Mouse (Mus musculus) T-cell, adult 2 months (primary cell): ENCODE measurements around the gene Acadm.

Experiments used
- DNase-seq: peaks from one replicate; pipeline ENCODE4 v3.0.0; 2022; ENCODE audit warnings: low spot score

The Acadm gene

DNA sequence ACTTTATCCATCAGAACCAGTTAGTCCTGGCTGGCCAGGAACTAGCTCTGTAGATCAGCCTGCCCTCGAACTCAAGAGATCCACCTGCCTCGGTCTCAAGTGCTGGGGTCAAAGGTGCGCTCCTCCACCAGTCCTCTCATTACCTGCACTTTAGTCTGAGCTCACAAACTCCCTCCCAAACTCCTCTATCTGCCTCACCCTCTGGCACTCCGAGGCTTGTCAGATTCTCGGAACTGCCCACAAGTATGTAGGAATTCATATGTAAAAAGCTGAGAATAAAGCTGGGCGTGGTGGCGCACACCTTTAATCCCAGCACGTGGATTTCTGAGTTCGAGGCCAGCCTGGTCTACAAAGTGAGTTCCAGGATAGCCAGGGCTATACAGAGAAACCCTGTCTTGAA is 3.9 kb downstream of the Acadm start:
- no peak for DNase-seq

GRCm38 (mm10) chr3:153940021-153940420 is 4.4 kb downstream of the Acadm start:
- no peak for DNase-seq

DNA sequence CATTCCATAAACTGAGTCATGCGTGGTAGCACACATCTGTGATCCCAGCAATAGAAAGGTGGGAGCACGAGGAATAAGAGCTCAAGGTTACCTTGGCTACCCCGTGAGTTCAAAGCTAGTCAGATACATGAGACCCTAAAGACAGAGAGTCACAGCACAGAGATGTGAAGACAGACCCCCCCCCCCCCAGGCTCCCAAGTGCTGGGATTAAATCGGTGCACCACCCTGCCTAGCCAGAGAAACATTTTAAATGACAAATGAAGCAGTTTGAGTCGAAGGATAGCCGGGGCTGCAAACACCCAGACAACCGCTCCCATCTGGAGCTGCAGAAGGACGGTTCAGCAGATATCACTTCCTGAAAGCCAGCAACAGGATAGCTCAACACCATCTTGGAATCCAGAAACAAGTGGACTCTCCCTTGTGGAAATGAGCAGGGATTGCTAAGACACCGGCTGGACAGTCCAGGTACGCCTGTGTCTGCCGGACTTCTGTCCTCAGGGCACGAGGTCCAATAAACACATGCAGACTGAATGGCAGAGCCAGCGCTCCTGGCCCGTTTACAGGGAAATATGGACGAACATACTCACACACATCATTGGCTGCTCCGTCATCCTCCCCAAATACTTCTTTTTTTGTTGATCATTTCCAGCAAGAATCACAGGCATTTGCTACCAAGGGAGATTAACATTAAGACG is 7.2 kb downstream of the Acadm start:
- DNase-seq = no peak

DNA sequence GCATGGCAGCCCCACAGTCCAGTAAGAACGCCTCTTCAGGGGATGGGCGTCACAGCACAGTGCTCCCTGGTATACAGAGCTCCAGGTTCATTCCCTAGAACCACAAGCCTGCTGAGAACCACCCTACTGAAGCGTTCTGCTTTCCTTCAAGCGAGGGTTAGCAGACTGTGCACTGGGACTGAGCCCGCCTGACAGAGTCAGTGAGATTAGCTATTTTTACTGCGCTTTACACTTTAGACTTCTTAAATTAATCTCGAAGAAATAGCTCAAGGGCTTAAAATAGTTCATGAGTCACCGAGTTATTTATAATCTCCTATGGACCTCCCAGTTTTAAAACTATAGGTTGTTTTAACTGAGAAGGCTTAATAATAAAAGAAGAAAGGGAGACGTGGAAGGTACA is 8.6 kb downstream of the Acadm start:
- DNase-seq = no peak

- no peak for DNase-seq
These were observed 12.0 kb downstream of the Acadm start for GRCm38 (mm10) chr3:153932461-153932860.

GRCm38 (mm10) chr3:153929526-153929925 is 14.9 kb downstream of the Acadm start:
- DNase-seq = peak; percentile 11

DNA sequence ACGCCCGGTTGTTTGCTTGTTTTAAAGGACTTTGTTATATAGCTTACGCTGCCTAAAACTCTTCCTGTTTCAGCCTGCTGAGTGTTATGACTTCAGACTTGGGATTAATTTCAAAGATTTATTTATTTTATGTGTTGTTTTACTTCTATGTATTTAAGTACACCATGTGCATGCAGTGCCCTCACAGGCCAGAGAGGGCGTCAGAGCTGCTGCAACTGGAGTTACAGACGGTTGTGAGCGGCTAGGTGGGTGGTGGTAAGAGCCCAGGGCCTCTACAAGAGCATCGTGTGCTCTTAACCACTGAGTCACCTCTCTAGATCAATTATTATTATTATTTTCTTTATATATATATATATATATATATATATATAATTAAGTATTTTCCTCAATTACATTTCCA is 18.1 kb downstream of the Acadm start:
- no peak for DNase-seq

DNA sequence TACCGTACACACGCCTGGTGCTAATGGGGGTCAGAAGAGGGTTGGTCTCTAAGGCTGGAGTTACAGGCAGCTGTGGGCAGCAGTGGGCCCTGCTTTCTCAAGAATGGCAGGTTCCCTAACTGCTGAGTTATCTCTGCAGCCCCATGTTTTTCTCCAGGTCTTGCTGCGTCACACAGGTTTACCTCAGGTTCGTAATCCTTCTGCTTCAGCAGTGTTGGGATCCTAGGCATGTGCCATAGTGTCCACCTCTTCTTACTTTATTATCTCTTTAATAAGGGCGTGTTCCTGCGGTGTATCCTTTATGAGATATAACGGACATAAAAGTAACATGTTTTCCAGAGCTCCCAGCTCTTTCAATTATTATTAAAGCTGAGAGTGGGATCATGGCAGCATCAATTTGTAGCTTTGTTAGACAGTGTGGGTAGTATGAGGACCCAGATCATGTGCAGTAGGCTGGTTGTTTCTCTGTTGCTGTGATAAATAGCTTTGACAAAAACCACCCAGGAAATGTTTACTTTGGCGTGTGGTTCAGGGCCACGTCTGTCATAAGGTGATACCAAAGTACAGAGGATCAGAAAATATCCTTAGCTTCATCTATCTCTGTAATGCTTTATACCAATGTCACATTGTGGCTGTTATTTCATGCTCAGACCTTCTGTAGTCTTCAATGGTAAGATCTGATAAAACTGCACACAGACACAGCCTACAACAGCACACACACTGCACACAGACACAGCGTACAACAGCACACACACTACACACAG is 23.1 kb downstream of the Acadm start:
- DNase-seq = peak; percentile 44

DNA sequence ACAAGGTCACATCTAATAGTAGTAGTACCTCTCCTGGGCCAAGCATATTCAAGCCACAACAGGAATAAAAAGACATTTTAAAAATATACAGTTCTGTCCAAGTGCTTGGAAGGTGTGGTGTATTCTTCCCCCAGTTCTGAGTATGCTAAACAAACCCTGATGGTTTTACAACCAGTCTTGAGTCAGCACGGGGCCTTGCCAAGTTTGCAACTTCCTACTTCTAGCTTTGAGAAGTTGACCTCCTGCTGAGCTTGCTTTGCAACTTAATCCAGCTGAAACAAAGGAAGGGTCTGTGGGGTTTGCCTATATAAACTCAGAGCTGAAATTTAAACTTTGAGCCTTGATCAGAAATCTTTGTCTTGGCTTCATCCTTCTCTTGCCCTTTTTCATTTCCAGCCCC is 27.2 kb downstream of the Acadm start:
- DNase-seq = no peak

DNA sequence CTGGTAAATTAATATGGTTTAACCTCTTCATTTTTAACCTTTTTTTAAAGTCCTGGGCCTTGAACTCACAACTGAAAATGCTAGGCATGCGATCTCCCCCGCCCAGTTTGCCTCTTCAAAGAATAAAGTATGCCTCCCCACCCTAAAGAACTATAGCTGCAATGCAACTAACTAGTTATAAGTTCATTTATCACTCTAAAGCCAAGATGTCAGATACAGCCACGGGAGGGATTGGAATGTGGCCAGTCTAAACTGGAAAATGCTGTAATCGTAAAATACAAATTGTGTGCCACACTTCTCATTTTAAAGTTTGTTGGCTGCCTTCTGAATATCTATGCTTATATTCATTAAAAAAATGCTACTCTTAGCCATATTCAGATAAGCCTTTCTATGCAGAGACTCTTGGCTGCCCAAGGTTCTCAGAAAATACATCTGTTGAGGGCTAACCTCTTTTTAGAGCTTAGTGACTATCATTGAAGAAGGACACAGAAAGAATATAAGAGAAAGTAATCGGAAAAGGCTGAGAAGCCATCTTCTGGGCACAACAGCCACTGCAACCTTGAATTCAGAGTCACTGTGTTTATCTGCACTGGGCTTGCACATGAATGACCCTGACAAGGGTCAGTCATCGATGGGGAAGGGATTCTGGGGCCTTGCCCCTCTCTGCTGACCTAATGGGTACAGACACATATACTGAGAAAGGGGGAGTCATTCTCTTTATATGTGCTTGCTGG is 30.8 kb downstream of the Acadm start:
- DNase-seq = no peak

DNA sequence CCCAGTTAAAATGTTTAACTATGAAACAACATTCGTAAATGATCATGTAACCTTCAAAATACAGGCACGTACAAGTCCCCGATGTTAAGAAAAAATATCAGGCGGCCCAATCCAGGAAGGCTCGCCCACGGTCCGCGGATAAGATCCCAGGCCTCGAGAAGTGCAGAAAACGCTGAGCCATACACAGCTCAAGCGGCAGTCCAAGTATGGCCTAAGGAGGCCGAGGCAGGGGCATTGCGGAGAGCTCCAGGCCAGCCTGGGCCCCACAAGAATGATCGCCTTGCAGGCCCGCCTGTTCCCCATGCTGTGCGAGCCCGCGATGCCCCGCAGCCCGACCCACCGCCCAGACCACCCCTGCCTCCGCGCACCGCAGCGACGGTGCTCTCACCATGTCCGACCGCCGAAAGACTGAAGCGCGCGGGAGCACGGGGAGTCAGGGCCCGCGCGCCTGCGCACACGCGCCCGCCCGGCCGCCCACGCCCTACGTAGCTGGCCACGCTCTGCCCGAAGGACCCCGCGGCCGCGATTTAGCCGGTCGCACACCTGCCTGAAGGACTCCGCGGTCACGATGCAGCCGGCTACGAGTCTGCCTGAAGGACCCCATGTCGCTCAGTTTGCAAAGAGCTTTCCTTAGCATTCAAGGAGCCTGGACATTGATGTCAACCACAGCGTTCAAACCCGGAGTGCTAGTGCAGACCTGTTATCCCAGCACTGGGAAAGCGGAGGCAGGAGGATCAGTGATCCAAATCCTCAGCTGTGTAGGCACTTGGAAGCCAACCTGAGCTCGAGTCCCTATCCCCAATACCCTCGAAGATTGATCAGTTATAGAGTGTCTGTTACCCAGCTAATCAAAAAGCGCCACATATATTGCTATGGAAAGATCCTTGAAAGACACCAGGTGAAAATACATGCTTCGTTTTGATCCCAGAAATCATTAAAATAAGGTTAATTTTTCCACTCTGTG is 31.6 kb downstream of the Acadm start, which contains the start of gene Rabggtb:
Gene Rabggtb (minus strand): TSS at position 464 of the 964 bp plus-strand sequence.
- peak; percentile 93 for DNase-seq

DNA sequence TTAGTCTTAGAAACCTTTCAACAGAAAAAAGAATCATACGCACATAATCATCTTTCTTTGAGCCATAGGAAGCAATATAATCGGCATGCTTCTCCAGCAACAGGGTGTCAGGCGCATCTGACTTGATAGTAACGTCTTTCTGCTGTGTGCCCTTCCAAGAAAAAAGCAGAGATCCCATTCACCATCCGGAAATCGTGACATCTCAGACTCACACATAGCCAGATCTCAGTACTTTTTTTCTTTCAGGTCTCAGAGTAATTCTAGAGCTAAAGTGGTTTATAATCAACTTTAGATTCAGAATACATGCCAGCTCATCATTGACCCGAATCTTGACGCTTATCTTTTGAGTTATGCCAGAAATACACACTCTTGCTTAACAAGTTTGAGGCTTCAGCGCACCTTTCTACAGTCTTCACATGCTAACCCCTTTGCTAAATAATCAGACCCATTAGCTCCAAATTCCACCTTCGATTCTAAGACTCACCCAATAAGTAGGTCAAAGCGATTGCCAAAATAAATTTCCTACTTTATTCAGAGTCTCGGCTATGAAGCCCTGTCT is 32.5 kb downstream of the Acadm start:
- no peak for DNase-seq

DNA sequence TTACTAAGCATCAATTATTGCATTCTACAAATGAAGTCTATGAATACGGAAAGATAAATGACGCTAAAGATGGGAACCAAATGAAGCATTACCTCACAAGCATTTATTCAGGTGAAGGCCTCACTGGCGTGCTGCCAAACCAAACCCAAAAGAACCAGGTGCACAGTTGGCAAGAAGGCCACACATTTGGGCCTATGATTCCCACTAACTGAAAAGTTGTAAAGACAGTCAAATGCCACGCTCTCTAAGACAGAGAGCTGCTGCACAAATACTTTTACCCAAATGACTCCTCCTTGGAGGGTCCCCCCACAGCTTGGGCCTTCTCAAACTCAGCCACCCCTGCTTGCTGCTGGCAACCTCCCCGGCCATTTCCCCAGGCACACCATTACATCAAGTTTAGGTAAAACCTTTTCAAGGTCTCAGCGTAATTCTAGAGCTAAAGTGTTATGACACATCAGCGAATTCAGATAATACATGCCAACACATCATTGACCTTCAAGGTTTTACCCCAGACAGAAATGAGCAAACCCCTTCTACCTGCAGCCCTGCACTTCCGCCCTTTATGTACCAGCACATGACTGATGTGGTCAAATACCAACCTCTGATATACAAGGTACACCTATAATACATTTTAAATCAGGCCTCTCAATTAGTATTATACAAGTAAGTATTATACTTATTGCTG is 33.1 kb downstream of the Acadm start:
- DNase-seq = no peak

- no peak for DNase-seq
These were observed 33.9 kb downstream of the Acadm start for GRCm38 (mm10) chr3:153910489-153910888.

DNA sequence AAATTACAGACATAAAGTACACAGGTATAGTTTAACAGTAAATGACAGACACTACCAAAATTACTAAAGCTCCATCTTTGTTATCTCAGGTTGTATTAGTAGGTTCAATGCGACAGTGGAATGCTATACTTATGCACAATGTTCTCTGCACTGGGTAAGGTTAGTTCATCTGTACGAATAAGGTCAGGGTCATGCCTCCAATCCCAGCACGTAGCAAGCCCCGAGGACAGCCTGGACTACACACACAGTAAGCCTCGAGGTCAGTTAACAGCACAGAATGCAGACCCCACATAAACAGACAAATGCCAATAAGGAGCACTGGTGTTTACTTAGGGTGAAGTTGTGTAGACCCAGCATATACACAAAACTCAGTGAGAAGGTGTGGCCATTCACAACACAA is 35.5 kb downstream of the Acadm start:
- DNase-seq = no peak

- DNase-seq = no peak
These were observed 38.1 kb downstream of the Acadm start, which contains the start of gene Msh4 for GRCm38 (mm10) chr3:153906136-153906871. TSS of gene Msh4 (minus strand) at chr3:153906138.

DNA sequence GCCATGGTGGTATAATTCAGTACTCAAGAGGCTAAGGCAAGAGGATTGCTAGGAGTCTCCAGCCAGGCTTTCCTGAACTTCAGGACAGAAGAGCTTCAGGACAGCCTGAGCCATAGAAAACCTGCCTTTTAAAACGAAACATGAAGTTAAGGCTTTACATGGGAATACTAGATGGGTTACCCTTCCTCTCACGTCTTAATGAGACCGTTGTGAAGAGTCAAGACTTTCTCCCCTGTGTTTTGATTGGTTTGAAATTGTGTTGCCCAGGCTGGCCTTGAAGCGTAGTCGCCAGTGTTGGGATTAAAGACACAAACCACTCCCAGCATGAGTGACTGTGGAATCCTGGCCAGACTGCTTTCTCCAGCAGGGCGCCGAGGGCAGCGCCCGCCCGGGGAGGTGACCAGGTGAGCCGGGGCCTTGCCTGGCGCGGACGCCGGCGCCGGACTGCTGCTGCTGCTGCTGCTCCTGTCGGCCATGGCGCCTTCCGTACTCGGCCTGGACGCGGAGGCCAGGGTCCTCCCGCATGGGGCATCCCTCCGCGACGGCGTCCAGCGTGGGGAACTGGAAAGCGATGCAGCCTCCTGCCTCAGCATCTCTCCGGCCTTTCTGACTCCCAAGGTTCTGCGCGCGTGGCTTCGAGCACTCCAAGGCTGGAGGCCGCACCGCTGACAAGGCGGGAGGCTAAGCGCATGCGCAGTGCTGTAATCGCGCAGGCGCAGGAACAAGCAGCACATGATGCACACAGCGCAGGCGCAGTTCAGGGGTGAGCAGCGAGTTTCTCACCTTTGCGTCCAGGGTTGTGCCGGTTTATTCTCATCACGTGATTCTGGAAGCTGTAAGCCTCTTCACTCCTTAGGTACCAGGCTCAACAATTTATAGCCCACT is 38.9 kb downstream of the Acadm start:
- no peak for DNase-seq

DNA sequence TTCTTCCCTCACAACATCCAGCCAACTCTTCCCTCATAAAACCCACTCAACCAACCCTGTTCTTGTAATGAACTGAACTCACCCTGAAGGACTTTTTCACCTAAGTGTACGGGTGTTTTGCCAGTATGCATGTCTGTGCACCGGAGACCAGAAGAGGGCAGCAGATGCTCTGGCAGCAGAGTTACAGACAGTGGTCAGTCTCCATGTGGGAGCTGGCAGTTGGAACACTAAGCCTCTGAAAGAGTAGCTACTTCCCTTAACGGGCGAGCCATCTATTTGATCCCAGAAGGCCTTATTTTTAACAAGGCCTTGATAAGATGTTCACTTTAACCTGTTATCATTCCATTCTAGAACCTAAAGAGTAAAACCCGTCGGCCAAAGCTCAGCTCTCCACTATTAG is 39.8 kb downstream of the Acadm start:
- DNase-seq = no peak

- DNase-seq = no peak
These were observed 41.8 kb downstream of the Acadm start for GRCm38 (mm10) chr3:153902595-153902994.
